Mouse (Mus musculus) forebrain, embryonic 14.5 days (tissue): ENCODE results near the gene Zfp708. TPM values are rescaled to one million over a fixed set of nuclear protein-coding genes. Genes with fewer than 3 reads are reported as not detected.

Experiments
- ATAC-seq: fragments of 200-750 bp; cut with Nextera tagmentation; 2 replicates; pipeline ENCODE4 v1.8.0; 2017; ENCODE audit warnings: mild to moderate bottlenecking, moderate library complexity
- DNase-seq: peaks from one replicate; pipeline ENCODE4 v3.0.0-alpha.2; 2015; ENCODE audit warnings: low spot score
- H3K27ac ChIP-seq: fragments of 300-500 bp; sonication (generic); 2 replicates; pipeline ENCODE4 v1.5.1; 2014; ENCODE audit warnings: low read depth, mild to moderate bottlenecking, control low read depth, low read length, moderate library complexity
- H3K27me3 ChIP-seq: fragments of 300-500 bp; sonication (generic); replicated peaks from 2 replicates; pipeline ENCODE4 v1.6.1; 2014; ENCODE audit warnings: low read length, control low read depth, mixed read lengths; ENCODE audit not compliant: control insufficient read depth, insufficient read depth
- H3K36me3 ChIP-seq: fragments of 300-500 bp; sonication (generic); 2 replicates; pipeline ENCODE4 v1.6.1; 2014; ENCODE audit warnings: low read length, control low read depth; ENCODE audit not compliant: control insufficient read depth, insufficient read depth
- H3K4me1 ChIP-seq: fragments of 300-500 bp; sonication (generic); 2 replicates; pipeline ENCODE4 v1.6.1; 2014; ENCODE audit warnings: antibody characterized with exemption, low read length, control low read depth; ENCODE audit not compliant: control insufficient read depth, insufficient read depth
- H3K4me2 ChIP-seq: fragments of 300-500 bp; sonication (generic); 2 replicates; pipeline ENCODE4 v1.6.1; 2014; ENCODE audit warnings: mild to moderate bottlenecking, control low read depth, low read length
- H3K4me3 ChIP-seq: fragments of 300-500 bp; sonication (generic); 2 replicates; pipeline ENCODE4 v1.5.1; 2014; ENCODE audit warnings: low read depth, low read length, control low read depth
- H3K9ac ChIP-seq: fragments of 300-500 bp; sonication (generic); 2 replicates; pipeline ENCODE4 v1.6.1; 2014; ENCODE audit warnings: mild to moderate bottlenecking, low read length, control low read depth, moderate library complexity
- H3K9me3 ChIP-seq: fragments of 300-500 bp; sonication (generic); replicated peaks from 2 replicates; pipeline ENCODE4 v1.6.1; 2016; ENCODE audit warnings: low read length, control low read depth, mixed read lengths; ENCODE audit not compliant: control insufficient read depth
- WGBS: fragments of 180-500 bp; shearing (Covaris S2); extraction: QIAGEN DNeasy Blood & Tissue Kit; methylation state at CpG from one replicate; pipeline ENCODE4 v1.1.7; 2014; 5-methylcytosine and 5-hydroxymethylcytosine counted together
- polyA plus RNA-seq: library from polyadenylated mRNA; unstranded; fragments of >200 nt; fragmentation: Nextera tagmentation; extraction: Ambion mirVana; gene quantifications from 2 replicates; pipeline ENCODE4 v1.2.1, GENCODE M21; 2014

Zfp708 gene
- polyA plus RNA-seq, 1 experiment from 2014 or later, result 13.7 TPM

DNA sequence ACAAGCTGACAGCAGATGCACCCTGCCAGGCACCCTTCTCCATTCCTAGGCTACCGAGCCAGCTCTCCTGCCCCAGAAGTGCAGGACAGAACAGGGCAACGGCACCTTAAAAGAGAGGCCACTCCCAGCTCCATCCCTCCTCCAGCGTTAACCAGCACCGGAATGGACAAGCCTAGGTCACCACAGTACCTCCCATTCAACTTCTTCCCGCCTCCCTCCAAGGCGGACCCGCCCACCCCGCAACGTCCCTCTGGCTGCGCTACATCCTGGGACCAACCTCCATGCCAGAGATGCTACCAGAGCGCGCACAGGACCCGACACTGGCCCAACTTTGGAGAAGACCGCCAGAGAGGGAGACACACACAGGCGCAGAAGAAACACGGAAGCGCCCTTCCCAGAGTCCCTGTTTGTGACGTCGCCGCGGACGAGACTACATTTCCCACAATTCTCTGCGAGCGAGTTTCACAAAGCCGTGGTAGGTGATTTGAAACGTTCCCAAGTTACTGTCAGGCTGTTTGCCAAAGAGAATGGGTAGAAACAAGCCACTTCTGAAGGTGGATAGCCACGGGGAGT, 36.9 kb downstream of the Zfp708 start, which contains the start of gene Zfp712:
Gene Zfp712, minus strand, starts transcription at position 385 of the 573 bp plus-strand sequence.
- Histone ChIP-seq H3K4me2 (peak within 1 kb of the TSS; percentile 57), H3K4me1 (0 out of 2 replicates have a peak, but pooled peaks cover 6% of the 10 kb centered on the region), H3K27ac (peak within 1 kb of the TSS; percentile 74), H3K4me3 (peak within 1 kb of the TSS; percentile 62), H3K27me3 (no peaks in the 10 kb centered on the region), H3K9me3 (peaks cover 13% of the 10 kb centered on the region), H3K36me3 (no peaks in the 10 kb centered on the region), H3K9ac (peak within 1 kb of the TSS; percentile 75)
- ATAC-seq (peak; percentile 94), DNase-seq (peak; percentile 98)
- WGBS, result under 1% methylated on average over 27 of the region's 27 CpGs

DNA sequence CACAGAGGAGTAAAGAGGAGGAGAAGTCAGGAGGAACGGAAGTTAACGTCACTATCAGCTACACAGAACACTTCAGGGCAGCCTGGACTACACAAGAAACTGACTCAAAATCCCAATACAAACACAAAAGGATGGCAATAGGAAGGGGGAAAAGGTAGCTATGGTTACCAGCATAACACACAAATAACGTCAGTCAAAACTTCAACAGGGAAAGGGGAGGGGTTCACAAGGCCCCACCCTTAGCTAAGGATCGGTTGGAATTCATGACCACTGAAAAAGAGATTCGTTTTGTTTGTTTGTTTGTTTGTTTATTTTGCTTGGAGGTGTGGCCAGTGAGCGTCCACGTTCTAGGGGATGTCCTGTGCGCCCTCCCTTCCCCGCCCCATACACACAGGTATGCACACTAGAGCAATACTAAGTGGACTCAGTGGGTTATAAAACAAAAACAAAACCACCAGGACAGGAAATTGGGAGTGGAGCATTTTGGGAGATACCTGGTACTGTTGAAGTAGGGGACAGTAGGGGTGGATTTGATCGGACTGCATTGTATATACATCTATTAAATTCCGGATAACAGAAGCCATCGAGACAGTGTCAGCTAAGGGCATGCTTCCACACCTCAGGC, 37.5 kb downstream of the Zfp708 start:
- H3K4me1 ChIP-seq, result 0 out of 2 replicates have a peak, but pooled peaks cover 6% of the 10 kb centered on the region
- WGBS, result 5% methylated on average over 12 of the region's 12 CpGs
- peak overlapping the region; percentile 57 for H3K4me2 ChIP-seq
- peak overlapping the region; percentile 62 for H3K4me3 ChIP-seq
- ATAC-seq (peak; percentile 48; the same call in 1 of the 2 replicates), DNase-seq (no peak)
- H3K9me3 ChIP-seq, result peaks cover 14% of the 10 kb centered on the region
- no peaks in the 10 kb centered on the region for H3K27me3 ChIP-seq
- peak overlapping the region; percentile 75 for H3K9ac ChIP-seq
- H3K27ac ChIP-seq, result peak overlapping the region; percentile 74
- H3K36me3 ChIP-seq, result no peaks in the 10 kb centered on the region

Other genes starting within 250 kb of the Zfp708 start
- 2.4 and 3.0 TPM in 2 replicates for gene Gm10767, start 193.1 kb downstream of the Zfp708 start, polyA plus RNA-seq
- gene Zfp712, start 36.8 kb downstream of the Zfp708 start, polyA plus RNA-seq, result 9.6 and 10.1 TPM in 2 replicates
- 1.6 and 2.2 TPM in 2 replicates for gene Gm28557, start 10.6 kb upstream of the Zfp708 start, polyA plus RNA-seq
- not detected in 2 replicates for gene Rslcan18, start 18.3 kb upstream of the Zfp708 start, polyA plus RNA-seq
- 3.9 and 4.8 TPM in 2 replicates for gene Zfp759, start 23.7 kb upstream of the Zfp708 start, polyA plus RNA-seq
- 6.1 and 6.7 TPM in 2 replicates for gene Rsl1, start 75.2 kb upstream of the Zfp708 start, polyA plus RNA-seq
- 1.1 and 2.7 TPM in 2 replicates for gene Zfp455, start 96.5 kb upstream of the Zfp708 start, polyA plus RNA-seq
- gene Zfp458, start 180.5 kb upstream of the Zfp708 start, polyA plus RNA-seq, result 4.4 and 6.5 TPM in 2 replicates
- gene Zfp457, start 208.5 kb upstream of the Zfp708 start, polyA plus RNA-seq, result 0.34 and 1.1 TPM in 2 replicates
- gene Zfp595, start 234.6 kb upstream of the Zfp708 start, polyA plus RNA-seq, result 2.0 and 2.1 TPM in 2 replicates